In genomic region chr6:90462181-90462706, GRCm38 (mm10) we compare ENCODE assay signal across 8 mouse cellular contexts. TPM values are rescaled to one million over a fixed set of nuclear protein-coding genes. Genes with fewer than 3 reads are reported as not detected.
DNase-seq lines count a peak whose midpoint lies in the region; ATAC-seq and TF ChIP-seq lines count a peak whose summit lies in the region.

Gene Klf15 (plus strand): TSS chr6:90462576.

- peaks cover 17% of the 10 kb centered on the region for H3K36me3 ChIP-seq in E14TG2a.4 (ENCODE audit: insufficient read depth, low read length)
- H3K36me3 ChIP-seq in forebrain, embryonic 14.5 days (ENCODE audit: control insufficient read depth, insufficient read depth, low read length), result no peaks in the 10 kb centered on the region
- peaks cover 9% of the 10 kb centered on the region; the same call in 1 of the 2 replicates for H3K36me3 ChIP-seq in heart, embryonic 15.5 days

- peak within 1 kb of the TSS; percentile 90 for H3K4me3 ChIP-seq in E14TG2a.4 (replicated peaks; ENCODE audit: low read length)
- peak within 1 kb of the TSS; percentile 68 for H3K4me3 ChIP-seq in forebrain, embryonic 14.5 days (ENCODE audit: low read depth, low read length)
- peak within 1 kb of the TSS; percentile 83 for H3K4me3 ChIP-seq in heart, embryonic 15.5 days

- DNase-seq in cerebellum, adult 11 months, result peak; percentile 84
- peak; percentile 76 for DNase-seq in forebrain, embryonic 14.5 days (ENCODE audit: low spot score)
- DNase-seq in kidney, postnatal 10 days, result peak; percentile 90
- peak; percentile 56 for DNase-seq in liver
- DNase-seq in neural tube, embryonic 10.5 days (ENCODE audit: extremely low spot score, low spot score), result peak; percentile 78
- peak; percentile 77 for DNase-seq in urinary bladder, adult 2 months (ENCODE audit: low spot score)

- H3K4me2 ChIP-seq in forebrain, embryonic 14.5 days (ENCODE audit: low read length), result peak within 1 kb of the TSS; percentile 100
- peak within 1 kb of the TSS; percentile 98 for H3K4me2 ChIP-seq in heart, embryonic 15.5 days

- 0 out of 2 replicates have a peak within 1 kb of the TSS, but pooled peaks have one; percentile 9 for H3K27ac ChIP-seq in forebrain, embryonic 14.5 days (ENCODE audit: low read depth, low read length)
- H3K27ac ChIP-seq in heart, embryonic 15.5 days, result peak within 1 kb of the TSS; percentile 91

- peaks cover 61% of the 10 kb centered on the region for H3K4me1 ChIP-seq in E14TG2a.4 (replicated peaks; ENCODE audit: low read depth, low read length)
- peaks cover 13% of the 10 kb centered on the region for H3K4me1 ChIP-seq in forebrain, embryonic 14.5 days (ENCODE audit: control insufficient read depth, insufficient read depth, low read length)
- peaks cover 27% of the 10 kb centered on the region for H3K4me1 ChIP-seq in heart, embryonic 15.5 days (replicated peaks)

- peak within 1 kb of the TSS; percentile 74 for H3K9ac ChIP-seq in forebrain, embryonic 14.5 days (ENCODE audit: low read length)
- peak within 1 kb of the TSS; percentile 91 for H3K9ac ChIP-seq in heart, embryonic 15.5 days

- H3K27me3 ChIP-seq in E14TG2a.4 (ENCODE audit: insufficient read depth, low read length), result peaks cover 47% of the 10 kb centered on the region
- H3K27me3 ChIP-seq in forebrain, embryonic 14.5 days (replicated peaks; ENCODE audit: control insufficient read depth, insufficient read depth, low read length), result no peaks in the 10 kb centered on the region
- H3K27me3 ChIP-seq in heart, embryonic 15.5 days, result peaks cover 26% of the 10 kb centered on the region

- H3K9me3 ChIP-seq in E14TG2a.4 (ENCODE audit: low read length), result no peaks in the 10 kb centered on the region
- H3K9me3 ChIP-seq in forebrain, embryonic 14.5 days (replicated peaks; ENCODE audit: control insufficient read depth, low read length), result no peaks in the 10 kb centered on the region
- H3K9me3 ChIP-seq in heart, embryonic 15.5 days (replicated peaks), result no peaks in the 10 kb centered on the region

- TF ChIP-seq CTCF in E14TG2a.4 (conservative IDR thresholded peaks at IDR 0.05; ENCODE audit: low read length), result no peak

- peak; percentile 71 for ATAC-seq in forebrain, embryonic 14.5 days
- peak; percentile 54 for ATAC-seq in heart, embryonic 15.5 days (replicated peaks; ENCODE audit: insufficient number of reproducible peaks, insufficient read depth, low FRiP score, low read depth)

- under 1% methylated on average over 70 of the region's 70 CpGs for WGBS in forebrain, embryonic 14.5 days
- WGBS in heart, embryonic 15.5 days, result under 1% methylated on average over 61 of the region's 70 CpGs

RNA-seq across cellular contexts. Expression of gene Klf15, which starts in this region (rescaled TPM):
- polyA plus RNA-seq in forebrain, embryonic 14.5 days (2014; fragmentation: Nextera tagmentation; extraction: Ambion mirVana), result 10.3 and 12.0 TPM in 2 replicates
- 22.5 and 22.8 TPM in 2 replicates for polyA plus RNA-seq in heart, embryonic 15.5 days (2015; fragmentation: Nextera tagmentation; extraction: Ambion mirVana)
- 15.5 and 18.5 TPM in 2 replicates for polyA plus RNA-seq in urinary bladder, adult 2 months (2012; rRNA removed)

Comparison
In these comparisons a context has a peak if more than half of its experiments do, and no peak if none do; other contexts are left out.
1. Peak in every context shown above with its lines: DNase-seq, ATAC-seq, H3K4me3 ChIP-seq and H3K27ac ChIP-seq.